Mouse (Mus musculus) adrenal gland, adult 2 months (tissue): Measurements from ENCODE around the gene Vwce. TPM values are rescaled to one million over a fixed set of nuclear protein-coding genes. Genes with fewer than 3 reads are reported as not detected.

Experiments used
- DNase-seq: peaks from one replicate; pipeline ENCODE4 v3.0.0; 2021
- polyA plus RNA-seq: library from polyadenylated mRNA; depleted of rRNA; stranded (reverse); fragments of >200 nt; gene quantifications from 2 replicates; pipeline ENCODE4 v1.2.3, GENCODE M21; 2012; rRNA removed
- total RNA-seq, 2 experiments: library from RNA; stranded (reverse); gene quantifications; 2 replicates each; pipeline ENCODE4 v1.2.3; 2021

Vwce gene
- total and polyA plus RNA-seq, 3 experiments, result 0.17 to 0.79 (median 0.18) TPM

DNA sequence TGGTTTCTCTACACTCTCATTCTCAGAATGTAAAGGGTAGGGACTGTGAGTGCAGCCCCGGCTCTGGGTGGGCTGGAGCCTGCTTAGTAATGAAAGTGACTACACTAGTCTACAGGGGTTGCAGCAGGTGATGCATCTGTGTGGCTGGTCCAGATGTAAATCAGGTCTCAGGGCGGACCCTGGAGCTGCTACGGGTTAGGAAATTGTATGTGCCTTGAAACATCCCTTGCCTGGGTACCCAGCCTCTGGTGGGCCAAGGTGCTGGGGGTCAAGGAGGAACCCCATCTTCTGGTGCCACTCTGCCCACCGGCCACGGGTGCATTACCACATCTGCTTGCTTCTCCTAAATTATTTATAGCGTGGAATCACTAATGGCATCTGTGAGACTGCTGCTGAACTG lies 80.2 kb downstream of the Vwce start:
- no peak for DNase-seq

DNA sequence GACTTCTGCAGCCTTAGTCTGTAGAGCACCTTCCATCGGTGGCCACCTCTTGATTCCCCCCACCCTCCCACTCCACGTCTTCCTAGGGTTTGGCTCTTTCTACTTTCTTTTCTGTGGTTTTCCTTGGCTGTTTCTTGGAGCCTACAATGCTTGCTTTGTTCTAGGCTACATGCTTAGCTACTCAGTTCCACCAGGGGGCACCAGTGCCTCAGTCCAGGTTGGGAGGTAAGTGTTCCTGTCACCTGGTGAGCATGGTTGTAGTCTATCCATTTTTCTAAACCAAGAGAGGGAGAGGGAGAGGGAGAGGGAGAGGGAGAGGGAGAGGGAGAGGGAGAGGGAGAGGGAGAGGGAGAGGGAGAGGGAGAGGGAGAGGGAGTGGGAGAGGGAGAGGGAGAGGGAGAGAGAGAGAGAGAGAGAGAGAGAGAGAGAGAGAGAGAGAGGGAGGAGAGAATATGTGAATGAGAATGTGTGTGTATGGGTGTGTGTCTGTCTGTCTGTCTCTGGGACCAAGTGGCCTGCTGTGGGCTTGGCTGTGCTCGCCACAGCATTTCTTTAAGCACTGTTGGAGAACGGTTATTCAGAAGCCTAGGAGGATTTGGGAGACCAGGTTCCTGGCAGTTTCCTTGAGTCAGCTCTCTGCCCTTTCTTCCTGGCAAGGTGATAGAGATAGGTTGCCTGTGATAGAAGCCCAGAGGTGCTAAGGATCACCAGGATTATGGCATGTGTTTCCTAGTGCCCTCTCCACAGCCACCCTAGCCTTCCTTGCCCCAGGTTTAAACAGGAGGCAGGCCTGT lies 80.9 kb downstream of the Vwce start:
- DNase-seq, result peak; percentile 61

DNA sequence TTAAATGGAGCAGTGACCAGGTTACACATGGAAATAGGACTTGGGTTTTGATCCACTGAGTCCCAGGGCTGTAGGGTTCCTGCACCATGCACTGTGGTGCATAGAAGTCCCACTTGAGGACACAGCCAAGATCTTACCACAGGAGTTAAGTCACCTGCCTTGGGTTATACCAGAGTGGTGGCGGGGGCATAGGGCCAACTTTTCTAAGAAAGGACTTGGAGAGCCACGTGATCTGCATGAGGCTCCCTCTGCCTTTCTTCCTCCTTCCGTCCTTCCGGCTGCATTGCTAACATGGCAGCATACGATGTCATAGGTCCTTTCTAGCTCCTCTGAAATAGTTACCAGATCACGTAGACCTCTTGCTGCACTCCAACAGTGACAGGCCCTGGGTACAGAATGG lies 81.5 kb downstream of the Vwce start:
- DNase-seq, result no peak

Other genes starting within 250 kb of the Vwce start
- gene Syt7, start 245.1 kb upstream of the Vwce start, total RNA-seq, result 10 to 100 TPM; 27.2 to 38.3 TPM
- gene Syt7, start 245.1 kb upstream of the Vwce start, polyA plus RNA-seq, result 12.2 and 13.5 TPM in 2 replicates
- 1 to 10 TPM; 3.3 to 5.0 TPM for gene Lrrc10b, start 176.7 kb upstream of the Vwce start, total RNA-seq
- gene Lrrc10b, start 176.7 kb upstream of the Vwce start, polyA plus RNA-seq, result 2.8 and 6.1 TPM in 2 replicates
- gene Ppp1r32, start 151.3 kb upstream of the Vwce start, total RNA-seq, result under 1 TPM; 0.49 to 0.76 TPM
- gene Ppp1r32, start 151.3 kb upstream of the Vwce start, polyA plus RNA-seq, result 0.13 and 0.16 TPM in 2 replicates
- 10 to 100 TPM; 42.1 to 51.1 TPM for gene Cpsf7, start 108.9 kb upstream of the Vwce start, total RNA-seq
- gene Cpsf7, start 108.9 kb upstream of the Vwce start, polyA plus RNA-seq, result 25.5 and 34.2 TPM in 2 replicates
- 10 to 100 TPM; 68.0 to 76.1 TPM for gene Sdhaf2, start 108.1 kb upstream of the Vwce start, total RNA-seq
- gene Sdhaf2, start 108.1 kb upstream of the Vwce start, polyA plus RNA-seq, result 10.3 and 10.7 TPM in 2 replicates
- 10 to 100 TPM; 16.0 to 23.1 TPM for gene Tmem216, start 78.0 kb upstream of the Vwce start, total RNA-seq
- gene Tmem216, start 78.0 kb upstream of the Vwce start, polyA plus RNA-seq, result 14.5 and 16.2 TPM in 2 replicates
- gene Cyb561a3, start 57.0 kb upstream of the Vwce start, total RNA-seq, result 10 to 100 TPM; 14.7 to 24.6 TPM
- 34.1 and 37.2 TPM in 2 replicates for gene Cyb561a3, start 57.0 kb upstream of the Vwce start, polyA plus RNA-seq
- 1 to 10 TPM; 7.0 to 9.8 TPM for gene Tmem138, start 56.9 kb upstream of the Vwce start, total RNA-seq
- 7.1 and 9.0 TPM in 2 replicates for gene Tmem138, start 56.9 kb upstream of the Vwce start, polyA plus RNA-seq
- gene Ddb1, start 28.9 kb upstream of the Vwce start, total RNA-seq, result 100 to 1,000 TPM; 255 to 264 TPM
- 64.9 and 105 TPM in 2 replicates for gene Ddb1, start 28.9 kb upstream of the Vwce start, polyA plus RNA-seq
- 10 to 100 TPM; 17.2 to 20.9 TPM for gene Tkfc, start 28.6 kb upstream of the Vwce start, total RNA-seq
- gene Tkfc, start 28.6 kb upstream of the Vwce start, polyA plus RNA-seq, result 11.2 and 12.6 TPM in 2 replicates
- gene Pga5, start 43.9 kb downstream of the Vwce start, total RNA-seq, result not detected
- gene Pga5, start 43.9 kb downstream of the Vwce start, polyA plus RNA-seq, result not detected in 2 replicates
- 10 to 100 TPM; 22.1 to 23.3 TPM for gene Vps37c, start 54.5 kb downstream of the Vwce start, total RNA-seq
- gene Vps37c, start 54.5 kb downstream of the Vwce start, polyA plus RNA-seq, result 46.4 and 65.5 TPM in 2 replicates
- under 1 TPM; 0.10 to 0.14 TPM for gene Cd5, start 104.8 kb downstream of the Vwce start, total RNA-seq
- 0.15 and 0.26 TPM in 2 replicates for gene Cd5, start 104.8 kb downstream of the Vwce start, polyA plus RNA-seq
- not detected for gene Cd6, start 195.8 kb downstream of the Vwce start, total RNA-seq
- 0.28 and 0.34 TPM in 2 replicates for gene Cd6, start 195.8 kb downstream of the Vwce start, polyA plus RNA-seq
- gene Slc15a3, start 205.5 kb downstream of the Vwce start, total RNA-seq, result 1 to 10 TPM; 3.6 to 6.4 TPM
- 10.0 and 10.3 TPM in 2 replicates for gene Slc15a3, start 205.5 kb downstream of the Vwce start, polyA plus RNA-seq
- gene Tmem132a, start 235.7 kb downstream of the Vwce start, total RNA-seq, result 10 to 100 TPM; 21.9 to 46.1 TPM
- 79.2 and 82.6 TPM in 2 replicates for gene Tmem132a, start 235.7 kb downstream of the Vwce start, polyA plus RNA-seq
- gene Tmem109, start 247.8 kb downstream of the Vwce start, total RNA-seq, result 100 to 1,000 TPM; 149 to 202 TPM
- gene Tmem109, start 247.8 kb downstream of the Vwce start, polyA plus RNA-seq, result 240 and 306 TPM in 2 replicates